Mouse (Mus musculus) liver, embryonic 14.5 days (tissue): ENCODE results near the gene 4930524B15Rik.

Experiments
- CTCF ChIP-seq: IDR thresholded peaks from 2 replicates; pipeline ENCODE4 v1.5.1; 2016; ENCODE audit warnings: antibody characterized with exemption, low read depth, control low read depth
- EP300 ChIP-seq: IDR thresholded peaks from 2 replicates; pipeline ENCODE4 v1.6.1; 2016; ENCODE audit warnings: antibody characterized with exemption, low read depth

GRCm38 (mm10) chr11:32011867-32012603 lies 46.6 kb downstream of the 4930524B15Rik start:
- TF ChIP-seq EP300 (no peak), CTCF (no peak)
